Mouse (Mus musculus) cortical plate, adult 2 months (tissue): ENCODE data around the gene Rela. TPM values are rescaled to one million over a fixed set of nuclear protein-coding genes. Genes with fewer than 3 reads are reported as not detected.
A peak's percentile ranks its signal among the peaks of the same experiment; 100 is the strongest.

Experiments
- H3K27ac ChIP-seq: fragments of 200-500 bp; 2 replicates; pipeline ENCODE4 v1.5.1; 2012; ENCODE audit warnings: low read length, control low read depth, inconsistent platforms; ENCODE audit not compliant: insufficient read depth
- H3K4me1 ChIP-seq: fragments of 200-500 bp; 2 replicates; pipeline ENCODE4 v1.6.1; 2011; ENCODE audit warnings: low read length; ENCODE audit not compliant: control insufficient read depth, insufficient read depth
- H3K4me3 ChIP-seq: fragments of 200-500 bp; 2 replicates; pipeline ENCODE4 v1.5.1; 2011; ENCODE audit warnings: mild to moderate bottlenecking, low read length, control low read depth; ENCODE audit not compliant: insufficient read depth
- CTCF ChIP-seq: fragments of 200-500 bp; IDR thresholded peaks from 2 replicates; pipeline ENCODE4 v1.5.1; 2011; ENCODE audit warnings: mild to moderate bottlenecking, control low read depth, low read length; ENCODE audit not compliant: insufficient read depth; ENCODE audit errors: extremely low read depth
- POLR2A ChIP-seq: fragments of 200-500 bp; IDR thresholded peaks from 2 replicates; pipeline ENCODE4 v1.6.1; 2011; ENCODE audit warnings: mild to moderate bottlenecking, low read length, control low read depth; ENCODE audit not compliant: insufficient read depth; ENCODE audit errors: extremely low read depth
- polyA plus RNA-seq: library from polyadenylated mRNA; depleted of rRNA; stranded (reverse); fragments of >200 nt; gene quantifications from 2 replicates; pipeline ENCODE4 v1.2.3, GENCODE M21; 2012

The Rela gene
- polyA plus RNA-seq, 1 experiment, result 30.9 TPM

DNA sequence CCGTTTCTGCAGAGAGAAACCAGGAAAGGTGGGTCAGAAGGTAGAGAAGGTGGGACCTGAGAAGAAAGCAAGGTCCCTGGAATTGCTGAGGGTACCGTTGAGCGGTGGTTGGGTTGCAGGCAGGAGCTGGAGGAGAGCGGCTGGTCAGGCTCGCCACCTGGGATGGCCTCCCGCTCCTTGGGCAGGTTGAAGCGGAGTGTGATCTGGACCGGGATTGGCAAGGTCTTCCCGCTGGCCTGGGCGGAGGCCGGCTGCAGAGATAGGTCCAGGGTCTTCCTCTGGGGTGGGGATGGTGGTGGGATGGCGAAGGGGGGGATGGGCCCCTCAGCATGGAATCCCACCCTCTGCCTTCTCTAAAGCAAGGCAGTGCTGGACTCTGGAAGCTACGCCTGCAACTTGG, 28.6 kb upstream of the Rela start:
- Histone ChIP-seq H3K4me1 (peaks cover 3% of the 10 kb centered on the region; the same call in 1 of the 2 replicates), H3K4me3 (peak overlapping the region; percentile 99), H3K27ac (no peak overlapping the region)
- TF ChIP-seq POLR2A (no peak), CTCF (no peak)

DNA sequence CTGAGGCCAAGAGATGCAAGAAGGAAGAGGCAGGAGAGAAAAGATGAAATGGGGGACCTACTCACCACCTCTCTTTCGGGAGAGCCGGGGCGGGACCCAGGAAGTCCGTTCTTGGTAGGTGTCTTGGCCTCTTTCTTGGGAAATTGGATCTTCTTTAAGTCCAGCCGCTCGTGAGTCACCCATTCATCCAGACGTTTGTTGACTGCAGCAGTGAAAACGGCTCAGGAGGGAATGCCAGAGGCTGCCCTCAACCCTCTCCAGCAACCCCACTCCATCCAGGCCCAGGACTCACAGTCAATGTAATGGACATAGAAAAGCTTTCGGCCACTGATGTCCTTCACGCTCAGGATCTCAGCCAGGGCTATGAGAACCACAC, 28.1 kb upstream of the Rela start:
- peak overlapping the region; percentile 99 for H3K4me3 ChIP-seq
- H3K4me1 ChIP-seq, result peaks cover 3% of the 10 kb centered on the region; the same call in 1 of the 2 replicates
- TF ChIP-seq POLR2A (no peak), CTCF (no peak)
- H3K27ac ChIP-seq, result peak overlapping the region; percentile 84

DNA sequence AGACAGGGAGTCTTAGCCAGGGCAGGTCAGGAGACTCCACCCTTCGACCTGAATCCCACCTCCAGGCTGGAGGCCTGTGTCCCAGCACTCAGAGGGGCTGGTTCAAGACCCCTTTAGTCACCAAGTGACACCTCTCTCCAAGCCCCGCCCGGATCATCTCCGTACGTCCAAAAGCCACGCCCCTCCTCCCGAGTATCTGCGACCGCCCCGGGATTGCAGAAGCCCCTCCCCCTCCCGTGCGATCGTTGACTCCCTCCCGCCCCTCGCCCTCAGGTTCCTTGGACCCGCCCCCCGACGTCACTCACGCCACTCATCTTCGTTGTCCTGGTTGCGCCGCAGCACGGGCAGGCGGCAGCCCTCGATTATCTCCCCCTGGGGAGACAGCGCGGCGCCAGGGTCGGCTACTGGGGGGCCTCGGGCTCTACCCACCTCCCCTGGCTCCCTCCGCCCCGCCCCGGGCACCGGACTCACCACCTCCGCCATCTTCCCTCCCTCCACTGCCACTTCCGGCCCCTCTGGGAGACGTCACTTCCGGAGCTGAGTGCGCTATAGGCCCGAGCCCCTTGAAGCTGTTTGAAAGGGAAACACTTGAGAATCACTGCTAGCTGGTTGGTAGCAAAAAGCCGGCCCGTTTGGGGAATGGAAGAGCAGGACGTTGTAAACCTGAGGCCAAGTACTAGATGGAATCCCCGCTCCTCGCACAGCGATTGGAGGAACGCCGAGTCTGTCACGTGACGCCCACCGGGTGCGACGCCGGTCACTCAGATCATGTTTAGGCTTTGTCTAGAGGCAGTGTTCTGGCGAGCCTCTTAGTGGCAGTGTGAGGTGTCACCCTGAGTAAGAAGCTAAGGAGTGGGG, 27.5 kb upstream of the Rela start, which contains the start of gene Kat5:
Kat5 (minus strand) TSS at position 691 of the 858 bp plus-strand sequence.
- H3K4me3 ChIP-seq, result peak within 1 kb of the TSS; percentile 99
- peak within 1 kb of the TSS; percentile 96 for H3K27ac ChIP-seq
- TF ChIP-seq CTCF, result no peak
- TF ChIP-seq POLR2A, result peak; percentile 55
- peaks cover 3% of the 10 kb centered on the region; the same call in 1 of the 2 replicates for H3K4me1 ChIP-seq

DNA sequence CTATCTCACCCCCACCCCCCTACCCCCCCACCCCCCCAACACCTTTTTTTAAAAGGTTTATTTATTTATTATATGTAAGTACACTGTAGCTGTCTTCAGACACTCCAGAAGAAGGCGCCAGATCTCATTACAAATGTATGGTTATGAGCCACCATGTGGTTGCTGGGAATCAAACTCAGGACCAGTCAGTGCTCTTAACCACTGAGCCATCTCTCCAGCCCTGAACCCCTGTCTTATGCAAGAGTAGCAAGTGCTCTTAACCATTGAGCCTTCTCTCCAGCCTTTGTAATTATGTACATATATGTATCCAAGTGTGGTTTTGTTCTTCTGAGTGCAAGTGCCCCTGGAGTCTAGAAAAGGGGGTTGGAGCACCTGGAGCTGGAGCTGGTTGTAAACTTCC, 25.3 kb upstream of the Rela start:
- H3K4me1 ChIP-seq, result peaks cover 3% of the 10 kb centered on the region; the same call in 1 of the 2 replicates
- no peak for TF ChIP-seq POLR2A
- TF ChIP-seq CTCF, result no peak
- no peak overlapping the region for H3K27ac ChIP-seq
- H3K4me3 ChIP-seq, result no peak overlapping the region

DNA sequence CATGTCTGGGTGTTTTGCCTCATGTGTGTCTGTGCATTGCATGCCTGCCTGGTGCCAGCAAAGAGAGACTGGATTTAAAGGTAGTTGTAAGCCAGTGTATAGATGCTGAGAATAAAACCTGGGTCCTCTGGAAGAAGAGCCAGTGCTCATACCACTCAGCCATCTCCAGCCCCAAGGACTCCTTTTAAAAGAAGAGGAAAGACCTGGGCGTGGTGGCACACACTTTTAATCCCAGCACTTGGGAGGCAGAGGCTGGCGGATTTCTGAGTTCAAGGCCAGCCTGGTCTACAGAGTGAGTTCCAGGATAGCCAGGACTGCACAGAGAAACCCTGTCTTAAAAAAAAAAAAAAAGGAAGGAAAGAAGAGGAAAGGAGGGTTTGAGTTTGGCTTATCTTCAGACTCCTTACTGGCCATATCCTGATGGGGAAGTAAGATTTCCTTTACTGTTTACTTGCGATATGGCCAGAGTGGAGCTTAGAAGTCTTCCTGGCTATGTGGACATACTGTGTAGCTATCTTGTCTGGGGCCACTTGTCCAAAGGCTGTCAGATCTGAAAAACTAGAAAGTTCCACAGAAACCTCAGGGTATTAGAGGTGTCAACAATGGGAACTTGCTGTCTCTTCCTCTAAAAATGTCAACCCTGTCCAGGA, 24.4 kb upstream of the Rela start:
- Histone ChIP-seq H3K4me1 (peaks cover 3% of the 10 kb centered on the region; the same call in 1 of the 2 replicates), H3K4me3 (no peak overlapping the region), H3K27ac (no peak overlapping the region)
- no peak for TF ChIP-seq CTCF
- TF ChIP-seq POLR2A, result no peak

DNA sequence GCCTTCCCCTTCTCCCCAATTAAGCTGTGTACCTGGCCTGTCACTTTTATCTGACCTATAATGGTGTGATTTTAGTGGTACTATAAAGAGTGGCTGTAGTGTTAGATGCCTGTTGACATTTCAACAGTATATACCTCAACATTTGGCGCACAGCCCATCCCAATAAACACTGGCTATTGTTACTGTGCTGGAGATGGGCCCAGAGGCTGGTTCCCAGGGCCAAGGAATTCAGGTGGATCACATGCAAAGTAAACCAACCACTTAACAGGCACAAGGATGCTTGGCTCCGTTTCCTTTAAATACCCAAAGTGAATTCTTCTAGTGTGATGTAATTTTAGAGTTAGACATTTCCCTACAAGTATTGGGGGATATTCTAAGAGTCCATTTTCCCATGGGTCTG, 22.3 kb upstream of the Rela start:
- H3K4me1 ChIP-seq, result peaks cover 2% of the 10 kb centered on the region; the same call in 1 of the 2 replicates
- H3K4me3 ChIP-seq, result no peak overlapping the region
- no peak overlapping the region for H3K27ac ChIP-seq
- TF ChIP-seq POLR2A, result no peak
- TF ChIP-seq CTCF, result no peak

DNA sequence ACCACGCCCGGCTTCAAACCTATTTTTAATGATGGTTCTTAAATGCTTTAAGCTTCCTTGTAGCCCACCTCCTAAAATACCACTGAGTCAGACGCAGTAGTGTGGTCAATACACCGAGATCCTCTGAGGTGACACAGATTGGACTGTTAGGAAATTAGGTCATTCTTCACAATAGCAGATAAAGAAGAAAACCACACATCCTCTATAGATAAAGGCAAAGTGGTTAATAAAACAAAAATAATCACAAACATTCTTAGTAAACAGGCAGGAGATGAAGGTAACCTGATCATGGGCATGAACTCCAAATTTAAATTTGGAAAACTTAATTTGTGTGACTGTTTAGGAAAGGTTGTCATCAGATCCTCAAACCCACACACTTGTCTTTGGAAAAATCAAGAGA, 17.3 kb upstream of the Rela start:
- TF ChIP-seq POLR2A (no peak), CTCF (no peak)
- no peak overlapping the region for H3K4me3 ChIP-seq

DNA sequence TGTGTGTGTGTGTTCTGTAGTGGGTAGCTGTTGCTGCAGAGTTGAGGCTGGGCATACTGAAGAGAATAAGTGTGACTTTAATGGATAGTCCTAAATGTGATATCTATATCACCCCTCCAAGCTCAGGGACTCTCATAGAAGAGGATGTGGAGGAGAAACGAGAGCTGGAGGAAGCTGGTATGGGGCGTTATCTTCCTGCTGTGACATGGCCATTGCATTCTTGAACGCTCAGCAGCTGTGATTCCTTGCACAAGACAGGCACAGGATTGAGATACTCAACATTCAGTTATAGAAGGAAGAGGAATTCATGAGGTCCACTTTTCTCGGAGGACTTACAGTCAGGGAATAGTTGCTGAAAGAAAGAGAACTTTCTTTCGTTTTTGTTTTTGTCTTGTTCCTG, 15.4 kb upstream of the Rela start:
- no peak for TF ChIP-seq POLR2A
- no peak for TF ChIP-seq CTCF
- Histone ChIP-seq H3K4me1 (no peaks in the 10 kb centered on the region), H3K4me3 (no peak overlapping the region), H3K27ac (no peak overlapping the region)

More for the DNA sequence above, 17.3 kb upstream of the Rela start:
- Histone ChIP-seq H3K27ac (no peak overlapping the region), H3K4me1 (no peaks in the 10 kb centered on the region)

DNA sequence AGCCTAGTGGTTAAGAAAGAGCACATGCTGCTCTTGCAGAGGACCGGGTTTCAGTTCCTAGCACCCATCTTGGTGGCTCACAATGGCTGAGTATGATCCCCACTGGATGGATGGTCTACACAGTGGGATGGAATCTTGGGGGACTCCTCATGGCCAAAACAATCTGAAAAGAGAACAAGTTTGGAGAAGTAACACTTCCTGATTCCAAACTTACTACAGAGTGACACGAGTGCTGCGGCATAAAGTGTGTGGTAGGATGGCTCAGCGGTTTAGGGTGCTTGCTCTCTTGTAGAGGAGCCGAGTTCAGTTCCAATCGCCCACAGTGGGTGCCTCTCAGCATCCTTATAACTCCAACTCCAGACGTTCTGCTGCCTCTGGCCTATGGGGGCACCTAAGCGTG, 12.0 kb upstream of the Rela start:
- H3K27ac ChIP-seq, result no peak overlapping the region
- H3K4me3 ChIP-seq, result no peak overlapping the region
- TF ChIP-seq POLR2A (no peak), CTCF (no peak)
- H3K4me1 ChIP-seq, result no peaks in the 10 kb centered on the region
